Mouse (Mus musculus) testis, adult 2 months (tissue): Measurements from ENCODE around the gene Hmg20b.

Experiments used
- CTCF ChIP-seq: fragments of 200-500 bp; IDR thresholded peaks from 2 replicates; pipeline ENCODE4 v1.5.1; 2012; ENCODE audit warnings: low read depth, mild to moderate bottlenecking, inconsistent platforms, low read length, moderate library complexity; ENCODE audit not compliant: control insufficient read depth, insufficient read depth, insufficient replicate concordance
- POLR2A ChIP-seq: fragments of 200-500 bp; IDR thresholded peaks from 2 replicates; pipeline ENCODE4 v1.6.1; 2012; ENCODE audit warnings: low read depth, mild to moderate bottlenecking, inconsistent platforms, low read length, moderate library complexity; ENCODE audit not compliant: control insufficient read depth

- TF ChIP-seq POLR2A, result no peak
- TF ChIP-seq CTCF, result no peak
These were observed 23.4 kb downstream of the Hmg20b start for GRCm38 (mm10) chr10:81326858-81327257.
